Mouse (Mus musculus) stomach, postnatal 0 days (tissue): ENCODE measurements around the gene Pacs2. TPM values are rescaled to one million over a fixed set of nuclear protein-coding genes. Genes with fewer than 3 reads are reported as not detected.

Experiments
- ATAC-seq: fragments of 200-750 bp; cut with Nextera tagmentation; 2 replicates; pipeline ENCODE4 v1.8.0; 2017; ENCODE audit not compliant: low FRiP score, low TSS enrichment
- DNase-seq: peaks from one replicate; pipeline ENCODE4 v3.0.0-alpha.2; 2016; ENCODE audit warnings: low spot score
- H3K27ac ChIP-seq: fragments of 300-500 bp; sonication (generic); replicated peaks from 2 replicates; pipeline ENCODE4 v1.5.1; 2014; ENCODE audit warnings: mild to moderate bottlenecking, control low read depth
- H3K27me3 ChIP-seq: fragments of 300-500 bp; sonication (generic); 2 replicates; pipeline ENCODE4 v1.6.1; 2014; ENCODE audit warnings: low read length; ENCODE audit not compliant: control insufficient read depth, insufficient read depth
- H3K36me3 ChIP-seq: fragments of 300-500 bp; sonication (generic); 2 replicates; pipeline ENCODE4 v1.6.1; 2014; ENCODE audit warnings: low read length, mixed read lengths; ENCODE audit not compliant: control insufficient read depth, insufficient read depth
- H3K4me1 ChIP-seq: fragments of 300-500 bp; sonication (generic); replicated peaks from 2 replicates; pipeline ENCODE4 v1.6.1; 2014; ENCODE audit warnings: antibody characterized with exemption; ENCODE audit not compliant: control insufficient read depth, insufficient read depth
- H3K4me2 ChIP-seq: fragments of 300-500 bp; sonication (generic); replicated peaks from 2 replicates; pipeline ENCODE4 v1.6.1; 2014; ENCODE audit warnings: low read depth, mild to moderate bottlenecking, control low read depth, moderate library complexity
- H3K4me3 ChIP-seq: fragments of 300-500 bp; sonication (generic); 2 replicates; pipeline ENCODE4 v1.5.1; 2014; ENCODE audit warnings: low read depth, low read length, control low read depth
- H3K9ac ChIP-seq: fragments of 300-500 bp; sonication (generic); 2 replicates; pipeline ENCODE4 v1.6.1; 2014; ENCODE audit warnings: mild to moderate bottlenecking, low read length, control low read depth, mixed read lengths
- H3K9me3 ChIP-seq: fragments of 300-500 bp; sonication (generic); 2 replicates; pipeline ENCODE4 v1.6.1; 2016; ENCODE audit warnings: low read length; ENCODE audit not compliant: control insufficient read depth
- CTCF ChIP-seq: IDR thresholded peaks from 2 replicates; pipeline ENCODE4 v1.5.1; 2016; ENCODE audit warnings: antibody characterized with exemption, low read depth, mild to moderate bottlenecking, moderate library complexity
- EP300 ChIP-seq: optimal IDR thresholded peaks from 2 replicates; pipeline ENCODE3; 2016; ENCODE audit warnings: antibody characterized with exemption
- WGBS: fragments of 180-500 bp; shearing (Covaris S2); extraction: QIAGEN DNeasy Blood & Tissue Kit; methylation state at CpG from one replicate; pipeline ENCODE4 v1.1.7; 2014; 5-methylcytosine and 5-hydroxymethylcytosine counted together
- polyA plus RNA-seq: library from polyadenylated mRNA; unstranded; fragments of >200 nt; fragmentation: Nextera tagmentation; extraction: Ambion mirVana; gene quantifications from 2 replicates; pipeline ENCODE4 v1.2.1, GENCODE M21; 2015

The Pacs2 gene
- 4.1 and 5.1 TPM in 2 replicates for polyA plus RNA-seq

- no peak for TF ChIP-seq EP300
- peak; percentile 6; the same call in 1 of the 2 replicates for TF ChIP-seq CTCF
- no peaks in the 10 kb centered on the region for H3K9me3 ChIP-seq
- peak within 1 kb of the TSS; percentile 95 for H3K27ac ChIP-seq
- DNase-seq (peak; percentile 94), ATAC-seq (peak; percentile 96)
- 3% methylated on average over 33 of the region's 85 CpGs for WGBS
- no peaks in the 10 kb centered on the region for H3K27me3 ChIP-seq
- H3K36me3 ChIP-seq: no peaks in the 10 kb centered on the region
- peak within 1 kb of the TSS; percentile 90 for H3K9ac ChIP-seq
- peak within 1 kb of the TSS; percentile 92 for H3K4me2 ChIP-seq
- peak within 1 kb of the TSS; percentile 92 for H3K4me3 ChIP-seq
- peaks cover 6% of the 10 kb centered on the region; the same call in 1 of the 2 replicates for H3K4me1 ChIP-seq
Measured at GRCm38 (mm10) chr12:113013604-113014558, at the start of gene Pacs2. TSS of gene Pacs2 (plus strand) at chr12:113014508.

- Histone ChIP-seq H3K4me1 (no peaks in the 10 kb centered on the region), H3K27me3 (no peaks in the 10 kb centered on the region), H3K4me3 (no peak overlapping the region), H3K9ac (no peak overlapping the region), H3K27ac (no peak overlapping the region), H3K36me3 (peaks cover 71% of the 10 kb centered on the region), H3K4me2 (no peak overlapping the region), H3K9me3 (no peaks in the 10 kb centered on the region)
- DNase-seq (no peak), ATAC-seq (no peak)
- 89% methylated on average over 13 of the region's 13 CpGs for WGBS
- TF ChIP-seq CTCF: no peak
Measured at GRCm38 (mm10) chr12:112965783-112966182, 48.5 kb upstream of the Pacs2 start.

- Histone ChIP-seq H3K9me3 (no peaks in the 10 kb centered on the region), H3K27ac (no peak overlapping the region), H3K27me3 (no peaks in the 10 kb centered on the region), H3K9ac (no peak overlapping the region), H3K4me2 (no peak overlapping the region), H3K4me1 (no peaks in the 10 kb centered on the region), H3K4me3 (no peak overlapping the region), H3K36me3 (peaks cover 69% of the 10 kb centered on the region)
- DNase-seq (no peak), ATAC-seq (no peak)
- TF ChIP-seq EP300 (no peak), CTCF (no peak)
- 75% methylated on average over 8 of the region's 8 CpGs for WGBS
Measured at GRCm38 (mm10) chr12:112968943-112969342, 45.4 kb upstream of the Pacs2 start.

GRCm38 (mm10) chr12:112969616-112970015 is 44.7 kb upstream of the Pacs2 start:
- TF ChIP-seq EP300: no peak
- TF ChIP-seq CTCF: no peak
- ATAC-seq (no peak), DNase-seq (no peak)
- peaks cover 64% of the 10 kb centered on the region for H3K36me3 ChIP-seq
- 88% methylated on average over 6 of the region's 6 CpGs for WGBS
- H3K4me1 ChIP-seq: no peaks in the 10 kb centered on the region
- H3K27ac ChIP-seq: no peak overlapping the region
- no peak overlapping the region for H3K4me2 ChIP-seq
- no peak overlapping the region for H3K9ac ChIP-seq
- no peaks in the 10 kb centered on the region for H3K9me3 ChIP-seq
- no peaks in the 10 kb centered on the region for H3K27me3 ChIP-seq
- H3K4me3 ChIP-seq: no peak overlapping the region

GRCm38 (mm10) chr12:112974736-112975135 is 39.6 kb upstream of the Pacs2 start:
- Histone ChIP-seq H3K36me3 (peaks cover 43% of the 10 kb centered on the region), H3K4me3 (no peak overlapping the region), H3K27ac (no peak overlapping the region), H3K9me3 (no peaks in the 10 kb centered on the region), H3K4me2 (no peak overlapping the region), H3K27me3 (no peaks in the 10 kb centered on the region), H3K4me1 (peaks cover 5% of the 10 kb centered on the region), H3K9ac (no peak overlapping the region)
- 75% methylated on average over 9 of the region's 9 CpGs for WGBS
- no peak for DNase-seq
- no peak for ATAC-seq
- TF ChIP-seq CTCF (no peak), EP300 (no peak)
